Mouse (Mus musculus): ENCODE data around the gene Ifit2.
"Not testable (repeated sequence)": the region's sequence is repeated elsewhere in the genome, so short reads cannot be mapped to it uniquely, and the experiment has no call there.

The Ifit2 gene

GRCm38 (mm10) chr19:34550205-34550533 is 325 bp upstream of the Ifit2 start:
- DNase-seq = no peak

- DNase-seq = no peak
Observed at GRCm38 (mm10) chr19:34551981-34552380, 1.5 kb downstream of the Ifit2 start.

- no peak for DNase-seq
Observed at GRCm38 (mm10) chr19:34553021-34553420, 2.5 kb downstream of the Ifit2 start.

- DNase-seq = no peak
Observed at GRCm38 (mm10) chr19:34553522-34553921, 3.0 kb downstream of the Ifit2 start.

GRCm38 (mm10) chr19:34554061-34554460 is 3.6 kb downstream of the Ifit2 start:
- no peak for DNase-seq

GRCm38 (mm10) chr19:34556621-34557020 is 6.1 kb downstream of the Ifit2 start:
- no peak for DNase-seq

- DNase-seq = no peak
Observed at GRCm38 (mm10) chr19:34562556-34562955, 12.1 kb downstream of the Ifit2 start.

GRCm38 (mm10) chr19:34566178-34566784 is 15.8 kb downstream of the Ifit2 start:
- DNase-seq = no peak

- DNase-seq = no peak
Observed at GRCm38 (mm10) chr19:34568988-34569895, 18.7 kb downstream of the Ifit2 start.

- no peak for DNase-seq
Observed at GRCm38 (mm10) chr19:34569896-34570476, 19.5 kb downstream of the Ifit2 start.

- no peak for DNase-seq
Observed at GRCm38 (mm10) chr19:34571080-34571479, 20.6 kb downstream of the Ifit2 start.

- DNase-seq = no peak
Observed at GRCm38 (mm10) chr19:34573650-34574049, 23.2 kb downstream of the Ifit2 start.

GRCm38 (mm10) chr19:34577121-34577520 is 26.6 kb downstream of the Ifit2 start:
- no peak for DNase-seq

GRCm38 (mm10) chr19:34582696-34583095 is 32.2 kb downstream of the Ifit2 start:
- not testable (repeated sequence) for DNase-seq

- DNase-seq = not testable (repeated sequence)
Observed at GRCm38 (mm10) chr19:34583126-34583766, 32.8 kb downstream of the Ifit2 start, which contains the start of gene Ifit3. Ifit3 (plus strand) TSS chr19:34583531.

GRCm38 (mm10) chr19:34585740-34586458 is 35.4 kb downstream of the Ifit2 start:
- not testable (repeated sequence) for DNase-seq

- not testable (repeated sequence) for DNase-seq
Observed at GRCm38 (mm10) chr19:34587898-34588692, 37.6 kb downstream of the Ifit2 start.

- DNase-seq = no peak
Observed at GRCm38 (mm10) chr19:34588959-34589358, 38.5 kb downstream of the Ifit2 start.

- DNase-seq = no peak
Observed at GRCm38 (mm10) chr19:34593456-34593855, 43.0 kb downstream of the Ifit2 start.

- DNase-seq = not testable (repeated sequence)
Observed at GRCm38 (mm10) chr19:34594523-34594922, 44.0 kb downstream of the Ifit2 start.

GRCm38 (mm10) chr19:34596811-34597210 is 46.3 kb downstream of the Ifit2 start:
- no peak for DNase-seq

GRCm38 (mm10) chr19:34598341-34598740 is 47.8 kb downstream of the Ifit2 start:
- no peak for DNase-seq
